Mouse (Mus musculus) forebrain, embryonic 16.5 days (tissue): ENCODE measurements around the gene Pikfyve. TPM values are rescaled to one million over a fixed set of nuclear protein-coding genes. Genes with fewer than 3 reads are reported as not detected.

Source experiments
- ATAC-seq: fragments of 200-750 bp; cut with Nextera tagmentation; 2 replicates; pipeline ENCODE4 v1.8.0; 2017; ENCODE audit warnings: mild to moderate bottlenecking, moderate library complexity
- H3K27ac ChIP-seq: fragments of 300-500 bp; sonication (generic); 2 replicates; pipeline ENCODE4 v1.5.1; 2014; ENCODE audit warnings: low read length, control low read depth
- H3K27me3 ChIP-seq: fragments of 300-500 bp; sonication (generic); replicated peaks from 2 replicates; pipeline ENCODE4 v1.6.1; 2014; ENCODE audit warnings: low read length; ENCODE audit not compliant: control insufficient read depth, insufficient read depth
- H3K36me3 ChIP-seq: fragments of 300-500 bp; sonication (generic); 2 replicates; pipeline ENCODE4 v1.6.1; 2014; ENCODE audit not compliant: control insufficient read depth, insufficient read depth
- H3K4me1 ChIP-seq: fragments of 300-500 bp; sonication (generic); replicated peaks from 2 replicates; pipeline ENCODE4 v1.6.1; 2014; ENCODE audit warnings: low read length; ENCODE audit not compliant: control insufficient read depth, insufficient read depth
- H3K4me2 ChIP-seq: fragments of 300-500 bp; sonication (generic); 2 replicates; pipeline ENCODE4 v1.6.1; 2014; ENCODE audit warnings: mild to moderate bottlenecking, low read length, control low read depth
- H3K4me3 ChIP-seq: fragments of 300-500 bp; sonication (generic); replicated peaks from 2 replicates; pipeline ENCODE4 v1.5.1; 2014; ENCODE audit warnings: mild to moderate bottlenecking, low read length, control low read depth
- H3K9ac ChIP-seq: fragments of 300-500 bp; sonication (generic); replicated peaks from 2 replicates; pipeline ENCODE4 v1.6.1; 2014; ENCODE audit warnings: low read depth, low read length, control low read depth
- H3K9me3 ChIP-seq: fragments of 300-500 bp; sonication (generic); 2 replicates; pipeline ENCODE4 v1.6.1; 2016; ENCODE audit warnings: low read length; ENCODE audit not compliant: control insufficient read depth
- WGBS: fragments of 180-500 bp; shearing (Covaris S2); extraction: QIAGEN DNeasy Blood & Tissue Kit; methylation state at CpG from one replicate; pipeline ENCODE4 v1.1.7; 2014; 5-methylcytosine and 5-hydroxymethylcytosine counted together
- polyA plus RNA-seq: library from polyadenylated mRNA; unstranded; fragments of >200 nt; fragmentation: Nextera tagmentation; extraction: Ambion mirVana; gene quantifications from 2 replicates; pipeline ENCODE4 v1.2.1, GENCODE M21; 2015

Pikfyve gene
- polyA plus RNA-seq, 1 experiment from 2014 or later, result 16.5 TPM

- peak overlapping the region; percentile 98 for H3K27ac ChIP-seq
- H3K9me3 ChIP-seq, result no peaks in the 10 kb centered on the region
- H3K27me3 ChIP-seq, result no peaks in the 10 kb centered on the region
- 0% methylated on average over 39 of the region's 39 CpGs for WGBS
- H3K36me3 ChIP-seq, result no peaks in the 10 kb centered on the region; the same call in 1 of the 2 replicates
- peaks cover 24% of the 10 kb centered on the region for H3K4me1 ChIP-seq
- peak overlapping the region; percentile 74 for H3K4me3 ChIP-seq
- peak overlapping the region; percentile 85 for H3K9ac ChIP-seq
- peak; percentile 94 for ATAC-seq
- H3K4me2 ChIP-seq, result peak overlapping the region; percentile 78
These were observed 7.5 kb upstream of the Pikfyve start for GRCm38 (mm10) chr1:65178902-65179432.

- 4% methylated on average over 11 of the region's 11 CpGs for WGBS
- H3K4me1 ChIP-seq, result peaks cover 24% of the 10 kb centered on the region
These were observed 6.7 kb upstream of the Pikfyve start for GRCm38 (mm10) chr1:65179634-65180249.

GRCm38 (mm10) chr1:65181459-65181858 is 5.0 kb upstream of the Pikfyve start:
- H3K27ac ChIP-seq, result no peak overlapping the region
- no peaks in the 10 kb centered on the region for H3K27me3 ChIP-seq
- 85% methylated on average over 5 of the region's 5 CpGs for WGBS
- H3K9me3 ChIP-seq, result no peaks in the 10 kb centered on the region
- peaks cover 19% of the 10 kb centered on the region for H3K4me1 ChIP-seq
- no peak overlapping the region for H3K4me3 ChIP-seq
- ATAC-seq, result no peak
- no peak overlapping the region for H3K4me2 ChIP-seq
- H3K9ac ChIP-seq, result no peak overlapping the region
- no peaks in the 10 kb centered on the region; the same call in 1 of the 2 replicates for H3K36me3 ChIP-seq

More at GRCm38 (mm10) chr1:65179634-65180249, 6.7 kb upstream of the Pikfyve start:
- no peaks in the 10 kb centered on the region; the same call in 1 of the 2 replicates for H3K36me3 ChIP-seq
- H3K4me3 ChIP-seq, result peak overlapping the region; percentile 74
- peak overlapping the region; percentile 78 for H3K4me2 ChIP-seq
- peak overlapping the region; percentile 50 for H3K9ac ChIP-seq
- H3K9me3 ChIP-seq, result no peaks in the 10 kb centered on the region
- ATAC-seq, result no peak
- no peaks in the 10 kb centered on the region for H3K27me3 ChIP-seq
- H3K27ac ChIP-seq, result peak overlapping the region; percentile 98

GRCm38 (mm10) chr1:65183994-65184393 is 2.5 kb upstream of the Pikfyve start:
- H3K4me2 ChIP-seq, result no peak overlapping the region
- no peak for ATAC-seq
- peaks cover 14% of the 10 kb centered on the region for H3K4me1 ChIP-seq
- H3K9ac ChIP-seq, result no peak overlapping the region
- H3K27me3 ChIP-seq, result no peaks in the 10 kb centered on the region
- no peaks in the 10 kb centered on the region for H3K36me3 ChIP-seq
- H3K4me3 ChIP-seq, result no peak overlapping the region
- 93% methylated on average over 2 of the region's 2 CpGs for WGBS
- no peaks in the 10 kb centered on the region for H3K9me3 ChIP-seq
- no peak overlapping the region for H3K27ac ChIP-seq

- no peaks in the 10 kb centered on the region for H3K27me3 ChIP-seq
- no peak overlapping the region for H3K27ac ChIP-seq
- no peak for ATAC-seq
- no peaks in the 10 kb centered on the region for H3K9me3 ChIP-seq
- H3K4me1 ChIP-seq, result peaks cover 14% of the 10 kb centered on the region
- no peaks in the 10 kb centered on the region for H3K36me3 ChIP-seq
- H3K4me2 ChIP-seq, result no peak overlapping the region
- H3K9ac ChIP-seq, result no peak overlapping the region
- 91% methylated on average over 8 of the region's 8 CpGs for WGBS
- H3K4me3 ChIP-seq, result no peak overlapping the region
These were observed 1.5 kb upstream of the Pikfyve start for GRCm38 (mm10) chr1:65185011-65185410.

GRCm38 (mm10) chr1:65185524-65186205 is 818 bp upstream of the Pikfyve start:
- Histone ChIP-seq H3K9ac (peak overlapping the region; percentile 64), H3K27ac (peak overlapping the region; percentile 63; the same call in 1 of the 2 replicates), H3K9me3 (no peaks in the 10 kb centered on the region), H3K36me3 (no peaks in the 10 kb centered on the region), H3K4me1 (peaks cover 14% of the 10 kb centered on the region), H3K27me3 (no peaks in the 10 kb centered on the region), H3K4me3 (peak overlapping the region; percentile 91), H3K4me2 (peak overlapping the region; percentile 72)
- no peak for ATAC-seq
- 26% methylated on average over 12 of the region's 12 CpGs for WGBS

- ATAC-seq, result no peak
- WGBS, result under 1% methylated on average over 6 of the region's 6 CpGs
- H3K36me3 ChIP-seq, result no peaks in the 10 kb centered on the region; the same call in 1 of the 2 replicates
These were observed 569 bp downstream of the Pikfyve start for GRCm38 (mm10) chr1:65187074-65187430.

GRCm38 (mm10) chr1:65190172-65190571 is 3.7 kb downstream of the Pikfyve start:
- peaks cover 14% of the 10 kb centered on the region for H3K4me1 ChIP-seq
- no peak overlapping the region for H3K9ac ChIP-seq
- no peak for ATAC-seq
- no peaks in the 10 kb centered on the region for H3K9me3 ChIP-seq
- H3K27ac ChIP-seq, result no peak overlapping the region
- no peak overlapping the region for H3K4me3 ChIP-seq
- no peak overlapping the region for H3K4me2 ChIP-seq
- peaks cover 6% of the 10 kb centered on the region for H3K36me3 ChIP-seq
- WGBS, result 85% methylated on average over 4 of the region's 4 CpGs
- no peaks in the 10 kb centered on the region for H3K27me3 ChIP-seq

More at GRCm38 (mm10) chr1:65187074-65187430, 569 bp downstream of the Pikfyve start:
- Histone ChIP-seq H3K4me2 (peak overlapping the region; percentile 91), H3K27ac (peak overlapping the region; percentile 88), H3K9ac (peak overlapping the region; percentile 91), H3K4me3 (peak overlapping the region; percentile 91), H3K27me3 (no peaks in the 10 kb centered on the region), H3K9me3 (no peaks in the 10 kb centered on the region), H3K4me1 (peaks cover 14% of the 10 kb centered on the region)

GRCm38 (mm10) chr1:65193226-65193625 is 6.7 kb downstream of the Pikfyve start:
- Histone ChIP-seq H3K9ac (no peak overlapping the region), H3K4me3 (no peak overlapping the region), H3K4me1 (peaks cover 3% of the 10 kb centered on the region), H3K4me2 (no peak overlapping the region), H3K36me3 (peaks cover 10% of the 10 kb centered on the region), H3K27me3 (no peaks in the 10 kb centered on the region), H3K27ac (no peak overlapping the region), H3K9me3 (no peaks in the 10 kb centered on the region)
- WGBS, result 98% methylated on average over 2 of the region's 2 CpGs
- no peak for ATAC-seq
